Mouse (Mus musculus): Measurements from ENCODE around the gene Dvl3. TPM values are rescaled to one million over a fixed set of nuclear protein-coding genes. Genes with fewer than 3 reads are reported as not detected.

The Dvl3 gene
- total and polyA plus RNA-seq, 3 experiments: 28.7 to 49.7 (median 46.0) TPM

DNA sequence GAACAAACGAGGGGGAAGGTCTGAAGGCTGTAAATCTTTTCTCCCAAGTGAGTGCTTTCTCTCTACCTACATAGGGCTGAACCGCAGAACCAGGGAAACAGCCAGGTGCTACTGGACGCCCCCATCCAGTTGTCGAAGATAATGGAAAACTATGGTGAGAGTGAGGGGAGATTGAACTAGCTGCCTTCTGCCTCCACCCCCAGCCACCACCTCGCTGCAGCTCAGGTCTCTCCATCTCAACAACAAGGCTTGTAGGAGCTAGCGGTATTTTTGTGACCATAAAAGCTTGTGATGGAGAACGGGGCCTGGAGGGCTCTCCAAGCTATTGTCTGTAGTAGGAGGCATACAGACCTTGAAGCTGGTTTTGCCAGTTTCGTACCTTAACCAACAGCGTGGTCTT lies 32.4 kb downstream of the Dvl3 start:
- peaks cover 3% of the 10 kb centered on the region; the same call in 1 of the 2 replicates for H3K36me3 ChIP-seq (ENCODE audit: control insufficient read depth, insufficient read depth, low read length)
- no peak for DNase-seq
- H3K27ac ChIP-seq: peak overlapping the region; percentile 89; the same call in 1 of the 2 replicates
- TF ChIP-seq POLR2A (IDR thresholded peaks at IDR 0.05; ENCODE audit: insufficient read depth, low read depth, low read length): no peak
- no peak for TF ChIP-seq EP300 (IDR thresholded peaks at IDR 0.05; ENCODE audit: insufficient read depth, low read depth, low read length)
- no peak for TF ChIP-seq CTCF (IDR thresholded peaks at IDR 0.05)
- H3K4me3 ChIP-seq: peak overlapping the region; percentile 97
- H3K27me3 ChIP-seq (ENCODE audit: control insufficient read depth, insufficient read depth, low read length): no peaks in the 10 kb centered on the region
- WGBS: 41% methylated on average over 9 of the region's 9 CpGs
- peak overlapping the region; percentile 69 for H3K9ac ChIP-seq (ENCODE audit: low read depth, low read length)
- peaks cover 6% of the 10 kb centered on the region for H3K4me1 ChIP-seq (ENCODE audit: control insufficient read depth, insufficient read depth, low read length)
- intact Hi-C loops (cut with DNase I): loop anchor here (2.0 to 5.0 kb wide), 4 partner anchors 50 to 168 kb away; partner anchors contain the start of genes Alg3, Clcn2, Eef1akmt4 and Eif2b5
- peaks cover 1% of the 10 kb centered on the region; the same call in 1 of the 2 replicates for H3K79me2 ChIP-seq (replicated peaks; ENCODE audit: control insufficient read depth, insufficient read depth, low read length)

GRCm38 (mm10) chr16:20551691-20552090 lies 34.9 kb downstream of the Dvl3 start:
- Histone ChIP-seq H3K36me3 (ENCODE audit: control insufficient read depth, insufficient read depth, low read length) (peaks cover 3% of the 10 kb centered on the region), H3K27ac (no peak overlapping the region), H3K79me2 (replicated peaks; ENCODE audit: control insufficient read depth, insufficient read depth, low read length) (peaks cover 1% of the 10 kb centered on the region; the same call in 1 of the 2 replicates), H3K4me3 (no peak overlapping the region), H3K4me1 (ENCODE audit: control insufficient read depth, insufficient read depth, low read length) (peaks cover 6% of the 10 kb centered on the region), H3K9ac (ENCODE audit: low read depth, low read length) (no peak overlapping the region), H3K27me3 (ENCODE audit: control insufficient read depth, insufficient read depth, low read length) (no peaks in the 10 kb centered on the region)
- DNase-seq: no peak
- TF ChIP-seq POLR2A (IDR thresholded peaks at IDR 0.05; ENCODE audit: insufficient read depth, low read depth, low read length): no peak
- TF ChIP-seq CTCF (IDR thresholded peaks at IDR 0.05): no peak
- no peak for TF ChIP-seq EP300 (IDR thresholded peaks at IDR 0.05; ENCODE audit: insufficient read depth, low read depth, low read length)
- intact Hi-C loops (cut with DNase I): no loop called here
- WGBS: 96% methylated on average over 5 of the region's 5 CpGs

- intact Hi-C loops (cut with DNase I): no loop called here
- TF ChIP-seq POLR2A (IDR thresholded peaks at IDR 0.05; ENCODE audit: insufficient read depth, low read depth, low read length) (no peak), EP300 (IDR thresholded peaks at IDR 0.05; ENCODE audit: insufficient read depth, low read depth, low read length) (no peak), CTCF (IDR thresholded peaks at IDR 0.05) (no peak)
Measured at GRCm38 (mm10) chr16:20552594-20552993, 35.8 kb downstream of the Dvl3 start.

GRCm38 (mm10) chr16:20555000-20555399 lies 38.2 kb downstream of the Dvl3 start:
- Histone ChIP-seq H3K27ac (no peak overlapping the region), H3K4me1 (ENCODE audit: control insufficient read depth, insufficient read depth, low read length) (no peaks in the 10 kb centered on the region), H3K36me3 (ENCODE audit: control insufficient read depth, insufficient read depth, low read length) (no peaks in the 10 kb centered on the region; the same call in none of the 2 replicates), H3K9ac (ENCODE audit: low read depth, low read length) (no peak overlapping the region), H3K79me2 (replicated peaks; ENCODE audit: control insufficient read depth, insufficient read depth, low read length) (no peaks in the 10 kb centered on the region), H3K4me3 (no peak overlapping the region), H3K27me3 (ENCODE audit: control insufficient read depth, insufficient read depth, low read length) (no peaks in the 10 kb centered on the region)
- WGBS: 73% methylated on average over 6 of the region's 6 CpGs
- intact Hi-C loops (cut with DNase I): no loop called here
- no peak for DNase-seq
- TF ChIP-seq CTCF (IDR thresholded peaks at IDR 0.05) (no peak), POLR2A (IDR thresholded peaks at IDR 0.05; ENCODE audit: insufficient read depth, low read depth, low read length) (no peak), EP300 (IDR thresholded peaks at IDR 0.05; ENCODE audit: insufficient read depth, low read depth, low read length) (no peak)

More at GRCm38 (mm10) chr16:20552594-20552993, 35.8 kb downstream of the Dvl3 start:
- H3K79me2 ChIP-seq (replicated peaks; ENCODE audit: control insufficient read depth, insufficient read depth, low read length): peaks cover 1% of the 10 kb centered on the region; the same call in 1 of the 2 replicates
- H3K27me3 ChIP-seq (ENCODE audit: control insufficient read depth, insufficient read depth, low read length): no peaks in the 10 kb centered on the region
- no peak overlapping the region for H3K9ac ChIP-seq (ENCODE audit: low read depth, low read length)
- H3K4me3 ChIP-seq: no peak overlapping the region
- H3K27ac ChIP-seq: no peak overlapping the region
- H3K36me3 ChIP-seq (ENCODE audit: control insufficient read depth, insufficient read depth, low read length): peaks cover 3% of the 10 kb centered on the region
- DNase-seq: no peak
- peaks cover 6% of the 10 kb centered on the region for H3K4me1 ChIP-seq (ENCODE audit: control insufficient read depth, insufficient read depth, low read length)
- 82% methylated on average over 1 of the region's 1 CpGs for WGBS

DNA sequence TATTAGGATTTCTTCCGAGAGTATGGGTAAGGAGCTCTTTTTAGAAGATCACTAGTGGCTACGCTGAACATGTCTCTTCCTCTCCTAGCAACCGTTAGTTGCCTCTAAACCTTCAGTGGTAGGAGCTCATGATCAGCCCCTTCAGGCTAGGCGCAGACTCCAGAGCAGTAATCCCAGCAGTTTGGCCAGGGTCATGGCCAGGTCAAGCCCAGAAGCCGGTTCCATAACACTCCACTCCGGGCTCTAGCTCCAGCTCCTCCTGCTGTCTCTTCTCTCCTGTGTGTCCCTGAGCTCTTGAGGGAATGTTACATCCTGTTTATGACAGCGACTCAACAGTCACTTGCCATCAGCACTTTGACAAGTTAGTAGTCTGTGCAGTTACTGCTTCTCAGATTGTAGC lies 40.6 kb downstream of the Dvl3 start:
- Histone ChIP-seq H3K36me3 (ENCODE audit: control insufficient read depth, insufficient read depth, low read length) (no peaks in the 10 kb centered on the region; the same call in none of the 2 replicates), H3K27ac (no peak overlapping the region), H3K4me3 (no peak overlapping the region), H3K27me3 (ENCODE audit: control insufficient read depth, insufficient read depth, low read length) (no peaks in the 10 kb centered on the region), H3K4me1 (ENCODE audit: control insufficient read depth, insufficient read depth, low read length) (no peaks in the 10 kb centered on the region), H3K79me2 (replicated peaks; ENCODE audit: control insufficient read depth, insufficient read depth, low read length) (no peaks in the 10 kb centered on the region), H3K9ac (ENCODE audit: low read depth, low read length) (no peak overlapping the region)
- 73% methylated on average over 7 of the region's 7 CpGs for WGBS
- no peak for DNase-seq
- intact Hi-C loops (cut with DNase I): no loop called here
- TF ChIP-seq CTCF (IDR thresholded peaks at IDR 0.05) (no peak), POLR2A (IDR thresholded peaks at IDR 0.05; ENCODE audit: insufficient read depth, low read depth, low read length) (no peak), EP300 (IDR thresholded peaks at IDR 0.05; ENCODE audit: insufficient read depth, low read depth, low read length) (no peak)

DNA sequence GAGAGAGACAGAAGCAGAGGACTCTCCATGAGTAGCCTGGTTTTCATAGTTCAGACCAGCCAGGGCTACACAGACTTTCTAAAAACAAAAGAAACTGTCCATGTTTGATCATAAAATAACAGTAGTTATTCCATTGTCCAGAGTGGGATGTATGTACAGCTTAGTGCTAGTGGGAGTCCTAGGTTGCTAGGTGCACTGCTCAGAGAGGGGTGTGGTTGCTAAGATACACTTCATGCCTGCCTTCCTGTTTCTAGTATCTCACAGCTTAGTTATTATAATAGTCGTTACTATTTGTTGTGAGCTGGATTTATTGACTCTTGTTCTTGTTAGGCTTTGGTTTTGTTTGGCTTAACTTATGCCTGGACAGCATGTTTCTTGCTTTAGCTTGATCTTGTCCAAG lies 48.3 kb downstream of the Dvl3 start:
- WGBS: 60% methylated on average over 1 of the region's 1 CpGs
- Histone ChIP-seq H3K4me1 (ENCODE audit: control insufficient read depth, insufficient read depth, low read length) (no peaks in the 10 kb centered on the region), H3K9ac (ENCODE audit: low read depth, low read length) (no peak overlapping the region), H3K79me2 (replicated peaks; ENCODE audit: control insufficient read depth, insufficient read depth, low read length) (no peaks in the 10 kb centered on the region), H3K4me3 (no peak overlapping the region), H3K27ac (no peak overlapping the region), H3K36me3 (ENCODE audit: control insufficient read depth, insufficient read depth, low read length) (no peaks in the 10 kb centered on the region), H3K27me3 (ENCODE audit: control insufficient read depth, insufficient read depth, low read length) (no peaks in the 10 kb centered on the region)
- TF ChIP-seq POLR2A (IDR thresholded peaks at IDR 0.05; ENCODE audit: insufficient read depth, low read depth, low read length) (no peak), EP300 (IDR thresholded peaks at IDR 0.05; ENCODE audit: insufficient read depth, low read depth, low read length) (no peak), CTCF (IDR thresholded peaks at IDR 0.05) (no peak)
- intact Hi-C loops (cut with DNase I): no loop called here
- DNase-seq: no peak

Other genes with a start within 250 kb of the Dvl3 start
- gene Parl, start 214.6 kb upstream of the Dvl3 start, total RNA-seq (2021): 10 to 100 TPM; 86.6 to 91.0 TPM
- gene Parl, start 214.6 kb upstream of the Dvl3 start, polyA plus RNA-seq (2012; rRNA removed): 48.7 and 69.0 TPM in 2 replicates
- 1 to 10 TPM in 1 of 2 experiments, under 1 TPM in 1; 0.68 to 1.0 TPM for gene Cyp2ab1, start 191.6 kb upstream of the Dvl3 start, total RNA-seq (2021)
- gene Cyp2ab1, start 191.6 kb upstream of the Dvl3 start, polyA plus RNA-seq (2012; rRNA removed): 0.32 and 0.90 TPM in 2 replicates
- gene Abcc5, start 90.6 kb upstream of the Dvl3 start, total RNA-seq (2021): 10 to 100 TPM; 22.6 to 25.6 TPM
- gene Abcc5, start 90.6 kb upstream of the Dvl3 start, polyA plus RNA-seq (2012; rRNA removed): 61.4 and 95.6 TPM in 2 replicates
- 10 to 100 TPM; 49.9 to 60.1 TPM for gene Eif2b5, start 18.2 kb upstream of the Dvl3 start, total RNA-seq (2021)
- 26.0 and 40.5 TPM in 2 replicates for gene Eif2b5, start 18.2 kb upstream of the Dvl3 start, polyA plus RNA-seq (2012; rRNA removed)
- 100 to 1,000 TPM; 195 to 211 TPM for gene Ap2m1, start 18.5 kb downstream of the Dvl3 start, total RNA-seq (2021)
- gene Ap2m1, start 18.5 kb downstream of the Dvl3 start, polyA plus RNA-seq (2012; rRNA removed): 307 and 322 TPM in 2 replicates
- gene Abcf3, start 31.6 kb downstream of the Dvl3 start, total RNA-seq (2021): 10 to 100 TPM; 72.9 to 74.4 TPM
- gene Abcf3, start 31.6 kb downstream of the Dvl3 start, polyA plus RNA-seq (2012; rRNA removed): 36.0 and 52.5 TPM in 2 replicates
- gene Vwa5b2, start 72.5 kb downstream of the Dvl3 start, total RNA-seq (2021): under 1 TPM in 1 of 2 experiments, not detected in 1; 0.18 TPM
- 0.06 TPM in 1 of 2 replicates, not detected in the other for gene Vwa5b2, start 72.5 kb downstream of the Dvl3 start, polyA plus RNA-seq (2012; rRNA removed)
- 1 to 10 TPM; 5.7 to 7.7 TPM for gene Eef1akmt4, start 94.6 kb downstream of the Dvl3 start, total RNA-seq (2021)
- gene Eef1akmt4, start 94.6 kb downstream of the Dvl3 start, polyA plus RNA-seq (2012; rRNA removed): 9.1 and 12.8 TPM in 2 replicates
- under 1 TPM in 1 of 2 experiments, not detected in 1; 0.43 TPM for gene Gm49333, start 94.6 kb downstream of the Dvl3 start, total RNA-seq (2021)
- 0.10 and 0.61 TPM in 2 replicates for gene Gm49333, start 94.6 kb downstream of the Dvl3 start, polyA plus RNA-seq (2012; rRNA removed)
- gene Alg3, start 94.8 kb downstream of the Dvl3 start, total RNA-seq (2021): 10 to 100 TPM in 1 of 2 experiments, 1 to 10 TPM in 1; 9.9 to 10.4 TPM
- 19.2 and 19.5 TPM in 2 replicates for gene Alg3, start 94.8 kb downstream of the Dvl3 start, polyA plus RNA-seq (2012; rRNA removed)
- gene Camk2n2, start 104.3 kb downstream of the Dvl3 start, total RNA-seq (2021): 1 to 10 TPM; 1.2 to 1.4 TPM
- 1.2 and 1.4 TPM in 2 replicates for gene Camk2n2, start 104.3 kb downstream of the Dvl3 start, polyA plus RNA-seq (2012; rRNA removed)
- under 1 TPM; 0.42 to 0.66 TPM for gene Ece2, start 112.8 kb downstream of the Dvl3 start, total RNA-seq (2021)
- gene Ece2, start 112.8 kb downstream of the Dvl3 start, polyA plus RNA-seq (2012; rRNA removed): 0.68 and 0.97 TPM in 2 replicates
- 100 to 1,000 TPM; 180 to 212 TPM for gene Psmd2, start 134.7 kb downstream of the Dvl3 start, total RNA-seq (2021)
- gene Psmd2, start 134.7 kb downstream of the Dvl3 start, polyA plus RNA-seq (2012; rRNA removed): 96.9 and 178 TPM in 2 replicates
- gene Eif4g1, start 151.3 kb downstream of the Dvl3 start, total RNA-seq (2021): 100 to 1,000 TPM; 344 to 420 TPM
- gene Eif4g1, start 151.3 kb downstream of the Dvl3 start, polyA plus RNA-seq (2012; rRNA removed): 343 and 423 TPM in 2 replicates
- 10 to 100 TPM; 22.2 to 24.6 TPM for gene Fam131a, start 176.3 kb downstream of the Dvl3 start, total RNA-seq (2021)
- gene Fam131a, start 176.3 kb downstream of the Dvl3 start, polyA plus RNA-seq (2012; rRNA removed): 31.3 and 40.5 TPM in 2 replicates
- 1 to 10 TPM; 9.0 TPM for gene Polr2h, start 200.7 kb downstream of the Dvl3 start, total RNA-seq (2021)
- gene Polr2h, start 200.7 kb downstream of the Dvl3 start, polyA plus RNA-seq (2012; rRNA removed): 11.8 and 12.6 TPM in 2 replicates
- gene Clcn2, start 200.8 kb downstream of the Dvl3 start, total RNA-seq (2021): 1 to 10 TPM; 1.3 to 1.8 TPM
- gene Clcn2, start 200.8 kb downstream of the Dvl3 start, polyA plus RNA-seq (2012; rRNA removed): 5.9 and 8.0 TPM in 2 replicates
- 1 to 10 TPM; 2.0 to 2.2 TPM for gene Chrd, start 216.1 kb downstream of the Dvl3 start, total RNA-seq (2021)
- gene Chrd, start 216.1 kb downstream of the Dvl3 start, polyA plus RNA-seq (2012; rRNA removed): 3.6 and 4.8 TPM in 2 replicates
- gene Thpo, start 217.5 kb downstream of the Dvl3 start, total RNA-seq (2021): under 1 TPM in 1 of 2 experiments, not detected in 1; 0.18 TPM
- 0.41 and 0.84 TPM in 2 replicates for gene Thpo, start 217.5 kb downstream of the Dvl3 start, polyA plus RNA-seq (2012; rRNA removed)

All from heart, adult 2 months (tissue).